Mouse (Mus musculus) urinary bladder, postnatal 10 days (tissue): ENCODE measurements around the gene Tnfrsf26.
A peak's percentile ranks its signal among the peaks of the same experiment; 100 is the strongest.
"Not testable (repeated sequence)": the region's sequence is repeated elsewhere in the genome, so short reads cannot be mapped to it uniquely, and the experiment has no call there.

Experiments used
- DNase-seq: peaks from one replicate; pipeline ENCODE4 v3.0.0; 2022; ENCODE audit warnings: low spot score

Tnfrsf26 gene

DNA sequence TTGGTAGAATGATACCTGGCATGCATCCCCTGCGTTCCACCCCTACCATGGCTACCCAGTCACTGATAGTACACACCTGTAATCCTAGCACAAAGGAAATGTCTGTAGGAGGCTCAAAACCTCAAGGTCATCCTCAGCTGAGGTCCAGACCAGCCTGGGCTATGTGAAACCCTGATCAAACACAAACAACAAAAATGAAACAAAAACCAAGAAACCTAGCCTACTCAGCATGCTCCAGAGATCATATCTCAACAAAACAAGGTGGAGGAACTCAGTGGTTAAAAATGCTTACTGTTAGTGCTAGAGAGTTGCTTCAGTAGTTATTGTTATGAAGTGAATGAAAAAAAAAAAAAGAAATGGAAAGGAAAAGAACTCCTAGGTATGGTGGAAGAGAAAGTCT lies at the start of gene Tnfrsf26:
Gene Tnfrsf26 (minus strand): TSS at position 183 of the 400 bp plus-strand sequence.
- no peak for DNase-seq

DNA sequence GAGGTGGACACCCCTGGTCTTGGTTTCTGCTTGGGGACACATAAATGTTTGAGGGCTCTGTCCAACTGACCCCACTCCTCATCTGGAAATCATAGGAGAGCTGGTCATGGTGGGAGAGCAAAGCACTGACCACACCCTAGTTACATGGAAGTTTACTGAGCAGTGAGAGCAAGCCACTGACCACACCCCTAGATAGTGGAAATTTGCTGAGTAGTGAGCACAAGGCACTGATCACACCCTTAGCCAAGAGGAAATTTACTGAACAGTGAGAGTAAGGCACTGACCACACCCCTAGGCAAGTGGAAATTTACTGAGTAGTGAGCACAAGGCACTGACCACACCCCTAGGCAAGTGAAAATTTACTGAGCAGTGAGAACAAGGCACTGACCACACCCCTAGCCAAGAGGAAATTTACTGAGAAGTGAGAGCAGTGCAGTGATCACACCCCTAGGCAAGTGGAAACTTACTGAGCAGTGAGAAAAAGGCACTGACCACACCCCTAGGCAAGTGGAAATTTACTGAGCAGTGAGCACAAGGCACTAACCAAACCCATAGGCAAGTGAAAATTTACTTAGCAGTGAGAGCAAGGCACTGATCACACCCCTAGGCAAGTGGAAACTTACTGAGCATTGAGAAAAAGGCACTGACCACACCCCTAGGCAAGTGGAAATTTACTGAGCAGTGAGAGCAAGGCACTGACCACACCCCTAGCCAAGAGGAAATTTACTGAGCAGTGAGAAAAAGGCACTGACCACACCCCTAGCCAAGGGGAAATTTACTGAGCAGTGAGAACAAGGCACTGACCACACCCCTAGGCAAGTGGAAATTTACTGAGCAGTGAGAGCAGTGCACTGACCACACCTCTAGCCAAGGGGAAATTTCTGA lies 38.1 kb upstream of the Tnfrsf26 start:
- DNase-seq = no peak

DNA sequence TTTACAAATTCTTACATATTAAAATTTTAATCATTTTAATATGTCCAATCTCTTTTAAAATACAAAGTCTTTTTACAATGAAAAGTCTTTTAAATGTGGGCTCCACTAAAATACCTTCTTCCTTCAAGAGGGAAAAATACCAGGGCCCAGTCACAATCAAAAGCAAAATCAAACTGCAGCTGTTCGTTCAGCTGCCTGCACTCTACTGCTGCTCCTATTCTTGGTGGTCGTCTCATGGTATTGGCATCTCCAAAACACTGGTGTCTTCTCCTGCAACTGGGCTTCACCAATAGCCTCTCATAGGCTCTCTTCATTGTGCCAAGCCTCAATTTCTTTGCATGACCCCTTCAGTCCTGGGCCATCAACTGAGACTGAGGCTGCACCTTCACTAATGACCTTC lies 34.9 kb upstream of the Tnfrsf26 start:
- DNase-seq = no peak

DNA sequence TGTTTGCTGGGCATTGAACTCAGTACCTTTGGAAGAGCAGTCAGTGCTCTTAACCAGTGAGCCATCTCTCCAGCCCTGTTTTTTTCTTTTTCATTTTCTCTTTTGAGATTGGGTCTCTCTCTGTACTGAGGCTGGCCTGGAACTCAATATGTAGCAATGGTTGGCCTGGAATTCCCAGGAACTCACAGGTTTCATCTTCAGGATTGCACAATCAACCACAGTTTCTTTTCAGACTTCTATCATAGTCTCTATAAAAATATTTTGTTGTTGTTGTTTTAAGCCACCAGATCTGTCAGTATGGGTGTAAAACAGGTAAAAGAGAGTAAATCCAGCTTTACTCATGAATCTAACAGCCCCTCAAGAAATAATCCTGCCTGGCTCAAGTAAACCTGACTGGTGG lies 32.3 kb upstream of the Tnfrsf26 start:
- no peak for DNase-seq

DNA sequence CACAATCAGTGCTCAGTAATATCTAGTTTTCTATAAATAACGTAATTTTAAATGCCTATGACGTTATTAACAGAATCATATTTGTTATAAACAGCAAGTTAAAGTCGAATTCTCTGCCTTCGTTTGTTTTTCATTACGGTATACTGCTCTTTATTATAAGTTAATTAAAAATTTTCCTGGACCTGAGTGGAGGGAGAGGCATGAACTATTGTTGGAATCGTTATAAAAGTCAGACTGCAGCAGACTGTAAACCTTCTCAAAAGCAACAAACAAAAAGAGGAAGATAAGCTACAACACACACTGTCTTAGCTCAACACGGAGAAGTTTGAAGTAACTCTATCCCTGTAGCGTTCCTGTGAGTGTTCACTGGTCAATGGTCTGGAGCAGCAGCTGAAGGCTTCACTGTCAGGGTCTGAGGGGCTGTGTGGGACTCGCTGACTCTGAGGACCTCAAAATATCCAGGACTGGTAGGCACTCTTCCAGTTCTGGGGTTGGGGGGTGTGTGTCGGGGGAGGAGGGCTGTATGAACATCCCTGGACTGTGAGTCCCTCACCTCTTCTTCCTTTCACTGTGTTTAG lies 21.3 kb upstream of the Tnfrsf26 start:
- DNase-seq = not testable (repeated sequence)

DNA sequence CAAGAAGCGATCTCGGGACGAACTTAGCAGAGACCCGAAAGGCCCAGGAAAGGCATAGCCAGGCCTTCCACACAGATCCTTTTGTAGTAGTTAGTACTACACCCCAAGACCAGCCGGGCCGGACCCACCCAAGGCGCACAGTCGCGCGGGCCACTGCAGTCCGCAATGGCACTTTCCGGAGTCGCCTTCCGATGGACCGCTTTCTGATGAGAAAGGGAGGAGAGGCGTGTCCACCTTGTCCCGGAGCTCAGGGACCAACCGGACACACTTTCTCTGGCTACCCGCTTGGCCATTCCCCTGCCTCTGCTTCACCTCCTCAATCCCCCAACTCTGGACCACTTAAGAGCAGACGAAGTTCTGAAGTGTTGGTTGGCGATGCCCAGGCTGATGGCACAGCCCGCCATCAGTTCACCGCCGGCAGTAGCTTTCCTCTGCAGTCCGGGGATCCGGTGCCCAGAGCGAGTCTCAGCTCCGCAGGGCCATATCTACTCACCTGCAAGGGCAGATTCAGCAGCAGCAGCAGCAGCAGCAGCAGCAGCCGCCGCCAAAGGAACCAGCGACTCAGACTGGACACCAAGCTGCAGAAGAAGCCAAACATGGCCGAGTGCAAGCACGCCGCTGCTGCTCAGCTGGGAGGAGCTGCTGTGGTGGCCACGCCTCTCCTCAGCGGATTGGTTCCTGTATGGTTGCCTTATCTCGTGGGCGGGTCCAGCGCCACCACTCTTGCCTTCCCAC lies 20.7 kb upstream of the Tnfrsf26 start, which contains the start of gene Tnfrsf22:
Gene Tnfrsf22 (minus strand): TSS at position 628 of the 735 bp plus-strand sequence.
- peak; percentile 21 for DNase-seq

DNA sequence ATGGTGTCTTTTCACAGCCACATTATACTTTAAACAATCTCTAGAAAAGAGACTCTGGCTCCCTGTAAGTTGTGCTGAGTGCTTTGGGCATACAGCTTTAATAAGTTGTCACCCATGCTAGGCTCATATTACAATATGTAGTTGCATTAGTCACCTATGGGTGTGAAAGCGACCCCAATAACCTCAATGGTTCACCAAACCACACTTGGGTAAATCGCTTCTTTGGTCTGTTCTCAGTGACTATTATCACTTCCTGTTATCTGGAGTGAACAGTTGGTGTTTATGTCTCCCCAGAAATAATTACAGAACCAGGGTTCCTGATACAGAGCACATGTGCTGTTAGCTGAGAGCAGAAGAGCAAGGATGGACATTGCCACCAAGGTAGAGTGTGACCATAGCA lies 15.4 kb upstream of the Tnfrsf26 start:
- not testable (repeated sequence) for DNase-seq

DNA sequence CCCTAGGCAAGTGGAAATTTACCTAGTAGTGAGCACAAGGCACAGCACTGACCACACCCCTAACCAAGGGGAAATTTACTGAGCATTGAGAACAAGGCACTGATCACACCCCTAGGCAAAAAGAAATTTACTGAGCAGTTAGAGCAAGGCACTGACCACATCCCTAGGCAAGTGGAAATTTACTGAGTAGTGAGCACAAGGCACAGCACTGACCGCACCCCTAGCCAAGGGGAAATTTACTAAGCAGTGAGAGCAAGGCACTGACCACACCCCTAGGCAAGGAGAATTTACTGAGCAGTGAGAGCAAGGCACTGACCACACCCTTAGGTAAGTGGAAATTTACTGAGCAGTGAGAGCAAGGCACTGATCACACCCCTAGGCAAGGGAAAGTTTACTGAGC lies 8.2 kb upstream of the Tnfrsf26 start:
- no peak for DNase-seq

DNA sequence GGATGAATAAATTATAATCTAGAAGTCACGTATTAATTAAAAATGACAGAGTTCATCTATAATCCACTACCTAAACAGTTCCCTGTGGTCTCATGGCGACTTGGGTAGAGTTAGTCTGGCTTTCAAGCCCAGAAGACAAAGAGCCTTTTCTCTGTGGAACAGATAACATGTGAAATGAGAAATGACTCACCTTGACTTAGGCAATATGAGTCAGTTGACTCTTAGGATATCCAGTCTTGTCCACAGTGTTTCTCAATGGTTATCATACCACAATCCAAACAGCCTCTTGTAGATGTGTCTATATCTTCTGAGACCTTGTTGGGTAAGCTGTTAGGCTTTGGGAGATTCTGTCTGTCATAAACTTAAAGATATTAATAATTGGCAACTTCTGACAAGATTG lies 3.0 kb upstream of the Tnfrsf26 start:
- no peak for DNase-seq

DNA sequence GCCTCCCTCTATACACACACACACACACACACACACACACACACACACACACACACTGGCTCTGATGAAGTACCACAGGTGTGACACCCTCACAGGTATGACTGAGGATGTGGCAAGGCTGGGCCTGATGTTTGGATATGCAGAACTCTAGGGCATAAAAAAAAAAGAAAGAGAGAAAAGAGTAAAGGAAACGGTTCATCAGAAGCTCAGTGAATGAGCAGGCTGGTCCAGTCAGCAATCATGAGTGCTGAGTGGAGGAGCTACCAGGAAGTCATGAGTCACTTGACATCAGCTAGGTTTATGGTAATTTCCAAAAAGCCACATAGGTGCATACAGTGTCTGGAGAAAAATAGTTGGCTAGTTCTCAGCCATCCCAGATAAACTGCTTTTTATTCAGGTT lies 979 bp upstream of the Tnfrsf26 start:
- no peak for DNase-seq

DNA sequence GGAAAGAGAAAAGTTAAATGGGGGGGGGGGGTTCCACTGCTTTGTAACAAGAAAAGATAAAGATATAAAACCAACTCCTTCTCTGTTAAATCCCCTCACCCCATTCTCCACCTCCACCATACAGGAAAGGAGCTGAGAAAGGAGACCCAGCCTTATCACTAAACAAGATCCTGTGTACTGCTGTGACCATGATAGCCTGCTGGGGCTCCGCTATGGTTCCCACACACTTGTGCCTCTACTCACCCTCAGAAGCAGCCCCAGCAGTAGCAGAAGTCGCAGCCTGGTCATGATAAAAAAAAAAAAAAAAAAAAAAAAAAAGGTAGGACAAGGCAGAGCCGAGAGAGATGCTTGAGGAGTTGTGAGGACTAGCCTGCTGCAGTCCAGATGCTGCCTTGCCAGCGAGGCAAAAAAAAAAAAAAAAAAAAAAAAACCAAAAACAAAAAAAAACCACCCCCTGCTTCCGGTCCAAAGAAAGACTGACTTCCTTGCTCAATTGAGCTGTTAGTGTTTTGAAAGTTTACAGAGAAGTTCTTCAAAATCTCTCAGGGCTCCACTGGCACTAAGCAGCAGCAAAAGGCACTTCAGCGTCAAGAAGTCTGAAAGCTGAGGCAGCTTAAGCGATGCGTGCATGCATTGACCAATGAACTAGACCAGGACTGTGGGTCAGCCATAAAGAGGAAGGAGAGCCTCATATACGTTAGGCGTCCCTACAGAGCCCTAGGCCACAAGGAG lies 801 bp downstream of the Tnfrsf26 start:
- DNase-seq = no peak

DNA sequence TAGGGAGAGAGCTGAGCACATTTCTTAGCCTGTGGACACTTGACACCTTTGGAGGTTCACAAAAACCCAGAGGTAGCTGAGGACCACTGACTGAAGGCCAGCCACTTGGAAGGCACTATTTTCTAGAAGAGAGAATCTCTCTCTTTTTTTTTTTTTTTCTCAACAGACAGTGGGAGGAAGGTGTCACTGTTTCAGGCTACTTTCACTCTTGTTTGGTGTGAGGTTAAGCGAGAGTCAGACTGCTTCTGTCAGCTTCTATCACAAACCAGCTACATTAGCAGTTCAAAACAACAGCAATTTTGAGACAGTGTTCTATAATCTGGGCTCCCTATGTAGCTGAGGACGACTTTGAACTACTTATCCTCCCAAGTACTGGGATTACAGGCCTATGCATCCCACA lies 2.3 kb downstream of the Tnfrsf26 start:
- no peak for DNase-seq

DNA sequence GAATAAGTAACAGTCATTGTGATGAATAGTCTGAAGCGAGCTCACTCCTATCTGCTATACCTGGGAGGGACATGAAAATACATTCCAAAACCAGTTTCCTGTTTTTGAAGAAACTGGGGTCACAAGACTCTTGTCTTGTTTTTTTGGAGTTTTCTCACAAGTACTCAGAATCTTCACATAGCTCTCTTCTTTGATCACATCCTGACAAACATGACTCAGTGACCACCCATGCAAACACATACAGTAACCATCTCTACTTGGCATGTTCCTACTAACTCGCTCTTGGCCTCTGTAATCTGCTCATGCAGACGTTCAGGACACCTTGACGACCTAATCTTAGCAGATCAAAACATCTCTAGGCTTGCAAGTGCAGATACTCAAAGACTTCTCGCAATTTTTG lies 3.4 kb downstream of the Tnfrsf26 start:
- DNase-seq = no peak

DNA sequence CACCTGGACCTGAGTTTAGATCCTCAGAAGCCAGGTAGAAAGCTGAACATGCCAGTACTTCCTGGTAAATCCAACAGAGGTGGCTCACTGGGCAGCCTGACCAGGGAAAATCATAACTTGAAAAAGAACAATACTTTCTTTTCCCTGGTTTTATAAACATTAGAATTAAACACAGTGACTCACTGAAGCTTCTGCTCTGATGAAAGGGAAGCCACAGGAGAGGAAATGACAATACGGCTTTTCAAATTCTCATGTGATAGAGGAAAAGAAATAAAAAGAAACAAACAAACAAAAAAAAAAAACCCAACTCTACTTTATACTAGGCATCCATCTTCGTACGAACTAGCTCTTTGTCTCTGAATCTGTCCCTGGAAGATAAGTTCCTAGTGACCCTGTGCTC lies 4.0 kb downstream of the Tnfrsf26 start:
- DNase-seq = no peak

DNA sequence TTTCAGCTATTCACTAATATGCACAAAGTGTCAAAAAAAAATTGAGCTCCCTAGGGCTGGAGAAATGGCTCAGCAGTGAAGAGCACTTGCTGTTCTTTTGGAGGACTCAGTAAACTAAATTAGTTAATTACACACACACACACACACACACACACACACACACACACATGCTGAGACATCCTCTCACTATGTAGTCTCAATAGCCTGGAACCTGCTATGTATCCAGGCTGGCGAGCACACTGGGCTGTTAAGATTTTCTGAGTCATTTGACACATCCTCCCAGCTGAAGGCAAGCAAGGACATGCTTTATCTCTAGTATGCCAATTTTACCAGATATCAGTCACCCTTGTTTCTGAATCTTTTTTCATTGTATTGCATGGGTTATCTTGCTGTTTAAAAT lies 7.6 kb downstream of the Tnfrsf26 start:
- no peak for DNase-seq

DNA sequence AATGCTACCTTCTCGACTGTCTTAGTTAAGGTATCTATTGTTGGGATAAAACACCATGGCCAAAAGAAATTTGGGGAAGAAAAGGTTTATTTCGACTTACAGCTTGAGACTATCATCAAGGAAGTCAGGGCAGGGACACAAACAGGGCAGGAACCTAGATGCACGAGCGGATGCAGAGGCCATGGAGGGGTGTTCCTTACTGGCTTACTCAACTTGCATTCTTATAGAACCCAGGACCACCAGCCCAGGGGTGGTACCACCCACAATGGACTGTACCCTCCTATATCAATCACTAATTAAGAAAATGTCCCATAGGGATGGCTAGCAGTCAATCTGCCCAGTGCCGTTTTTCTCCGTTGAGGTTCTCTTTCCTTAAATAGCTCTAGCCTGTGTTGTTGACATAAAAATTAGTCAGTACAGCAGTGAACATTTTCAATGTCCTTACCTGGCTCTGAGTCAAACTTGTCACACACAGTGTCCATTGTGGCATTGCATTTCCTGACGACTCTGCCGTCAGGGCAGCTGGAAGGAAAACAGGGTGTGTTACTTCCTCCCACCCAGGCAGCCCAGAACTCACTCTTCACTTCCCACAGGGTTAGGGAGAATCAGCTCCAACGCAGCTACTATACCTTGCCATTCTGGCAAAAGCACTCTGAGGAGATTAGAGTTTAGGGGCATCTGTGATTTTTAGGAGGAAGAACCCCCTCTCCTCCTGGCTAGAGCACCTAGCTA lies 14.0 kb downstream of the Tnfrsf26 start:
- no peak for DNase-seq

DNA sequence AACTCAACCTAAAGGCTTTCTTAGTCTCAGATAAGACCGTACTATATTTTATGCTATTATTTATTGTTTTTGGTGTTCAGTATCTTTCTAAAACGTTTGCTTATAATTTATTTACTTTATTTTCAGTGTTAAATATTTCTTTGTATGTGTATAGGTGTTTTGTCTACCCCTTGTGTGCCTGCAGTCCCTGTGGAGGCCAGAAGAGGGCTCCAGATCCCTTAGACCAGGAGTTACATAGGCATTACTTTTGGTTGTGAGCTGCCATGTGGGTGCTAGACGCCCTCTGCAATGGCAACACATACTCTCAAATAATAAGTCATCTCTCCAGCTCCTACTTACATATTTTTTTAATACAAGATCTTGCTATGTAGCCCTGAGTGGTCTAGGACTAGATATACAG lies 16.3 kb downstream of the Tnfrsf26 start:
- no peak for DNase-seq

DNA sequence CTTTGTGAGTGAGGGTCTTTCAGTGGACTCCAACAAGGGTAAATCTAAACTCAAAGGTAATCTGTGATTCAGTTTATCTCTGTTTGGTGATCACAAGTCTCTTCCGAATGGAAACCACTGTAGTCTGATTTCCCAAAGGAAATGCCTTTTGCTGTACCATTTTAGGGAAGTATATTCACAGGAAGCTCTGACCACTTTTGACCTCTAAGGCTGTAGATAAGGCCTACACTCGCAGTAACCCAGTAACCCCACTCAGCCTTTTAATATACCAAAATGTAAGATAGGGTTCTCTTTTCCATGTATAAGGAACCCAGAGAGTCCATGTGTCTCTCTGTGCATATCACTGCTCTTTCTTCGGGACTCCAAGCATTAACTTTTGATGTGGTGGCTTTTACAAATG lies 23.2 kb downstream of the Tnfrsf26 start:
- no peak for DNase-seq

DNA sequence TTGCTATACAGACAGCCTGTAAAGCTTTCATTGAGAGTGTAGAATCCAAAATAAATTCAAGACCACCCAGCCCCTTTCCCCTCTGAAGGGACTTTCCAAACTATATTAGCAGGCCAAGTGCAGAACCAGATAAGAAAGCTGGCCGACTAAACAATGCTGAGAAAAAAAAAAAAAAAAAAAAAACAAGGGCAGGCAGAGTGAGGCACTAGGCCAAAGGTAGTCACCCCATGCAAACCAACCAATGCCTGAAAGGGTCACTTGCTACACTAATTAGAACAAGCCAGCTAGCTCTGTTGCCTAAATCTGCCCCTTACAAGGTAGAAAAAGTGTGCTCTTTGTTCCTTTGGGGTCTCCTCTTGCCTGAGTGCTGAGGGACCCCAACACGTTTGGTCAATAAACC lies 23.6 kb downstream of the Tnfrsf26 start:
- no peak for DNase-seq

DNA sequence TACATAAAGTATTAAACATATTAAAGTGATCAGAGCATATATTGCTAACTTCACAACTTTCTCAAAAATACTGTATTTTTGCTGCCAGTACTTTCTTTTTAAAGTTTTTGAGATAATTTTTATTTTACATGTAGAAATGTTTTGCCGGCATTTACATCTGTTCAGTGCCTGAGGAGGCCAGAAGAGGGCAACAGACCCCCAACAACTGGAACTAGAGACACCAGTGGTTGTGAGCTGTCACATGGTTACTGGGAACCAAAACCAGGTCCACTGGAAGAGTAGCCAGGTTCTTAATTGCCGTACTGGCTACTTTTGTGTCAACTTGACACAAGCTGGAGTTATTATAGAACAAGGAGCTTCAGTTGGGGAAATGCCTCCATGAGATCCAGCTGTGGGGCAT lies 26.8 kb downstream of the Tnfrsf26 start:
- no peak for DNase-seq

DNA sequence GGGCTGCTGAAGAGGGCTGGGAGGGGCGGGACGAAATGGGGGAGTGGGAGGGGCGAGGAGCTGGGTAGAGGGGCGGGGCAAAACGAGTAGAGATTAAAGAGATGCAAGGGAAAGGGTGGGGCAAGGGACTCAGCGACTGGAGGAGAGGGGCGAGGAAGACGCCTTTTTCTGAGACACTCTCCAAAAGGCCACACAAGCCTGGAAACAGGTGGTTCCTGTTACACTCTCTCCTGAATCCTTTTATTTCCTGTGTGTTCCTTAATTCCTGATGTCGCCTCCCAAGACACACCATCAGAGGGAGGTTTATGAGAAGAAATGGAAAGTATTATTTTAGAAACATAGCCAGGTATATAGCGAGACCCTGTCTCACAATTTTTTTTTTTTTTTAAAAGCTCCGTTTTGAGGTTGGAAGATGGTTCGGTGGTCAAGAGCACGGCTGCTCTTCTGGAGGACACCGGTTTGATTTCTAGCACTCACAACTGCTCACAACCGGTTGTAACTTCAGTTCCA lies 28.2 kb downstream of the Tnfrsf26 start:
- DNase-seq = no peak
